Mouse (Mus musculus) kidney, postnatal 0 days (tissue): ENCODE results near the gene Lypd3. TPM values are rescaled to one million over a fixed set of nuclear protein-coding genes. Genes with fewer than 3 reads are reported as not detected.
A peak's percentile ranks its signal among the peaks of the same experiment; 100 is the strongest.

Source experiments
- ATAC-seq: fragments of 200-750 bp; cut with Nextera tagmentation; replicated peaks from 2 replicates; pipeline ENCODE4 v1.8.0; 2017; ENCODE audit warnings: low read depth, moderate number of reproducible peaks, moderate TSS enrichment, moderate library complexity; ENCODE audit not compliant: low FRiP score
- DNase-seq: peaks from one replicate; pipeline ENCODE4 v3.0.0-alpha.2; 2016; ENCODE audit warnings: low spot score
- H3K27ac ChIP-seq: fragments of 300-500 bp; sonication (generic); 2 replicates; pipeline ENCODE4 v1.5.1; 2014; ENCODE audit warnings: mild to moderate bottlenecking
- H3K27me3 ChIP-seq: fragments of 300-500 bp; sonication (generic); 2 replicates; pipeline ENCODE4 v1.6.1; 2014; ENCODE audit warnings: low read length, mixed read lengths; ENCODE audit not compliant: insufficient read depth
- H3K36me3 ChIP-seq: fragments of 300-500 bp; sonication (generic); 2 replicates; pipeline ENCODE4 v1.6.1; 2014; ENCODE audit warnings: low read length, mixed read lengths; ENCODE audit not compliant: insufficient read depth
- H3K4me1 ChIP-seq: fragments of 300-500 bp; sonication (generic); replicated peaks from 2 replicates; pipeline ENCODE4 v1.6.1; 2014; ENCODE audit warnings: antibody characterized with exemption, low read length, mixed read lengths; ENCODE audit not compliant: insufficient read depth
- H3K4me2 ChIP-seq: fragments of 300-500 bp; sonication (generic); 2 replicates; pipeline ENCODE4 v1.6.1; 2014; ENCODE audit warnings: mild to moderate bottlenecking, low read length, moderate library complexity, mixed read lengths
- H3K4me3 ChIP-seq: fragments of 300-500 bp; sonication (generic); replicated peaks from 2 replicates; pipeline ENCODE4 v1.5.1; 2014; ENCODE audit warnings: low read depth, low read length
- H3K9ac ChIP-seq: fragments of 300-500 bp; sonication (generic); 2 replicates; pipeline ENCODE4 v1.6.1; 2014; ENCODE audit warnings: low read depth, low read length
- H3K9me3 ChIP-seq: fragments of 300-500 bp; sonication (generic); replicated peaks from 2 replicates; pipeline ENCODE4 v1.6.1; 2016; ENCODE audit warnings: low read length, inconsistent platforms, mixed read lengths
- CTCF ChIP-seq: IDR thresholded peaks from 2 replicates; pipeline ENCODE4 v1.5.1; 2016; ENCODE audit warnings: antibody characterized with exemption, low read depth, mild to moderate bottlenecking, moderate library complexity
- WGBS: fragments of 180-500 bp; shearing (Covaris S2); extraction: QIAGEN DNeasy Blood & Tissue Kit; methylation state at CpG from one replicate; pipeline ENCODE4 v1.1.7; 2014; 5-methylcytosine and 5-hydroxymethylcytosine counted together
- polyA plus RNA-seq: library from polyadenylated mRNA; unstranded; fragments of >200 nt; fragmentation: Nextera tagmentation; extraction: Ambion mirVana; gene quantifications from 2 replicates; pipeline ENCODE4 v1.2.1, GENCODE M21; 2015

Gene Lypd3
- polyA plus RNA-seq, 1 experiment from 2014 or later = 0.88 TPM

DNA sequence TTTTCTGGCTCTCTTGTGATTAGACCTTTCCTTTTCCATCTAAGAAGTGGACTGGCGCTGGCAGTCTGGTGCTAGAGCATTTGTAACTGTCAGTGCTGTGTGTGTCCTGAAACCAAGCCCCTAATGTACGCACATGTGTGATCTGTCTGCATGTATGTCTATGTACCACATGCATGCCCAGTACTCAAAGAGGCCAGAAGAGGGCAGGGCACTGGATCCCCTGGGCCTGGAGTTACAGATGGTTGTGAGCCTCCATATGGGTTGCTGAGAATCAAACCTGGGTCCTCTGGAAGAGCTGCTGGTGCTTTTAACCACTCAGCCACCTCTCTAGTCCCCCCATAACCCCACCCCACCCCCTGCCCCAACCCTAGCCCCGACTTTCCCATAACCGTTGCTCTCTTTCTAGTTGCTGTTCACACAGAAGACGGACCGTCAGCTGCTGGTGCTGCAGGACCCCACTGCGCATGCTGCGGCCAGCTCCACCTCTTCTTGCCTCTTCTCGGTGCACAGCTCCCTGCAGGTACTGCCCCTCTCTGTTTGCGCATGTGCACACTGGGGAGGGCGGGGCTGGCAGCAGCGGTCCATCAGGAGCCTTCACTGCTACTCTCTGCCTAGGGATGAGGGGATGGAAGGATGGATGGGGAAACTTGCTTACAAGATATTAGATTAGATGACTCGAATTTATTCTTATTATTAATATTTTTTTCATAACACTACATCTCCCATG is 16.5 kb upstream of the Lypd3 start:
- H3K36me3 ChIP-seq = no peaks in the 10 kb centered on the region
- TF ChIP-seq CTCF = peak; percentile 30; the same call in 1 of the 2 replicates

DNA sequence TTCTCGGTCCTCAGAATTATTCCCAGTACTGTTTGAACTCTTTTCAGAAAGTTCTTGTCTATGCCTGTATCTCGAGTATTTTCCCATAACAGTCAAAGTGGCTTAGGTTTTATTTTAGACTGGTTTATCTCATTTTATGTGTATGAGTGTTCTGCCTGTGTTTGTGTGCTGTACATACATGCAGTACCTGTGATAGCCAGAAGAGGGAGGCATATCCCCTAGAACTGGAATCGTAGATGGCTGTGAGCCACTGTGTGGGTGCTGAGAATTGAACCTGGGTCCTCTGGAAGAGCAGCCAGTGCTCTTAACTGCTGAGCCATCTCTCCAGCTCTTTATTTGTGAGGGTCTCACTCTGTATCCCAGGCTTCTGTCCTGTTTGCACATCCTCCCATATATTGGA is 15.2 kb upstream of the Lypd3 start:
- Histone ChIP-seq H3K9ac (no peak overlapping the region), H3K4me2 (no peak overlapping the region), H3K27me3 (no peaks in the 10 kb centered on the region), H3K27ac (no peak overlapping the region), H3K4me3 (no peak overlapping the region), H3K36me3 (no peaks in the 10 kb centered on the region), H3K9me3 (no peaks in the 10 kb centered on the region), H3K4me1 (no peaks in the 10 kb centered on the region)
- DNase-seq = no peak
- ATAC-seq = no peak
- 87% methylated on average over 3 of the region's 3 CpGs for WGBS
- peak; percentile 50; the same call in 1 of the 2 replicates for TF ChIP-seq CTCF

More for the DNA sequence above, 16.5 kb upstream of the Lypd3 start:
- no peaks in the 10 kb centered on the region for H3K4me1 ChIP-seq
- no peaks in the 10 kb centered on the region for H3K27me3 ChIP-seq
- ATAC-seq (no peak), DNase-seq (no peak)
- 63% methylated on average over 13 of the region's 13 CpGs for WGBS
- H3K27ac ChIP-seq = no peak overlapping the region
- H3K9ac ChIP-seq = no peak overlapping the region
- H3K4me3 ChIP-seq = no peak overlapping the region
- no peak overlapping the region for H3K4me2 ChIP-seq
- H3K9me3 ChIP-seq = no peaks in the 10 kb centered on the region

DNA sequence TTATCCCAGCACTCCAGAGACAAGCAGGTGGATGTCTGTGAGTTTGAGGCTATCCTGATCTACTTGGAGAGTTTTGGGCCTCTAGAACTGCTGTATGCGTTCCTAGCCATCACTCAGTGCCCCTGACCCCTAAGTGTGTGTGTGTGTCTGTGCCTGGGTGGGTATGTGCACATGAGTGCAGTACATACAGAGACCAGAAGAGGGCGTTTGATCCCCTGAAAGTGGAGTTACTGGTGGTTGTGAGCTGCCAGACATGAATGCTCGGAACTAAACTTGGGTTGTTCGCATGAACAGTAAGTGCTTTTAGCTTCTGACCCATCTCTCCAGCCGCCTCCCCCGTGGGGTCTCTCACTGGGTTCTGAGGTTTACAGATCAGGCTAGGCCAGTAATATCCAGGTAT is 13.4 kb upstream of the Lypd3 start:
- no peak overlapping the region for H3K4me3 ChIP-seq
- TF ChIP-seq CTCF = 0 out of 2 replicates have a peak, but pooled peaks have one; percentile 9
- no peaks in the 10 kb centered on the region for H3K9me3 ChIP-seq
- H3K36me3 ChIP-seq = no peaks in the 10 kb centered on the region
- no peaks in the 10 kb centered on the region for H3K27me3 ChIP-seq
- DNase-seq (no peak), ATAC-seq (no peak)
- WGBS = 79% methylated on average over 6 of the region's 6 CpGs
- no peaks in the 10 kb centered on the region for H3K4me1 ChIP-seq
- no peak overlapping the region for H3K9ac ChIP-seq
- H3K27ac ChIP-seq = no peak overlapping the region
- H3K4me2 ChIP-seq = no peak overlapping the region

DNA sequence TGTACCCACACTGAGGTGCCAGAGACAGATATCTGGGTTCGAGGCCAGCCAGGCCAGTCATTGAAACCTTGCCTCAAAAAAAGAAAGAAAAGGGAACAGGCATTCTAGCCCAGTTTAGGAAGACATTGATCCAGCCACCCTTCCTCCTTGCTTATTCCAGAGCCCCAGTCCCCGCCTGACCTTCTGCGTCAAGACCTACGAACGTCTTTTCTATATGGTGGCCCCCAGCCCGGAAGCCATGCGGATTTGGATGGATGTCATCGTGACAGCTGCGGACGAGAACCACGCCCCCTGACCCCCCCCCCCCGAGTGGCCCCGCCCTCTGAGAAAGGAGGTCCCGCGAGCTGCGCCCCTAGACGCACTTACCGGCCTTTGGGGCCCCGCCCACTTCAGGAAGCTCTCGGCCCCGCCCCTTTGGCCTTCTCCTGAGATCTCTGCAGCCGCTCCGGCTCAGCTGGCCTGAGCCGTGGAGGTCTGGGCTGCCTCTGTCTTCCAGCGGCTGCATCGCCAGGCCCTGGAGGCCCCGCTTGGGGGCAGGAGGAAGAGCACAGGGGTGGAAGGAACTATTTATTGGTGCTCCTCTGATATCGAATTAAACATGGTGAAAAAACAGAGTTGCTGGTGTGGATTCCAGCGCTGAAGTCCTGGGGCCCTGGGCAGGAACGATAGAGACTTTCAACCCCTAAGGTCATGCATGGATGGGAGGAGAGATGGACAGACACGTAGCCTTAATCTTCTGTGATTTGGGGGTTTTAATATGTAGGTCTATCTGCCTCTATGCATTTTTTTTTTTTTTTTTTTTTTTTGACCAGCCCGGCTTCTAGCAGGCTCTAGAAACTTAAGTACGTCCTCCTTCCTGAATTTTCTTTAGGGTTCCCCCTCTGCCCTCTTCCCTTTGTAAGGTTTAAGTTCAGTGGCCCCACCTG is 7.4 kb upstream of the Lypd3 start:
- H3K27me3 ChIP-seq = no peaks in the 10 kb centered on the region
- no peak overlapping the region for H3K27ac ChIP-seq
- H3K4me1 ChIP-seq = no peaks in the 10 kb centered on the region
- DNase-seq (peak; percentile 90), ATAC-seq (peak; percentile 88)
- H3K9ac ChIP-seq = peak overlapping the region; percentile 32; the same call in 1 of the 2 replicates
- 6% methylated on average over 32 of the region's 33 CpGs for WGBS
- H3K4me2 ChIP-seq = peak overlapping the region; percentile 49
- H3K9me3 ChIP-seq = no peaks in the 10 kb centered on the region
- TF ChIP-seq CTCF = peak; percentile 21; the same call in 1 of the 2 replicates
- H3K36me3 ChIP-seq = no peaks in the 10 kb centered on the region
- H3K4me3 ChIP-seq = peak overlapping the region; percentile 19; the same call in 1 of the 2 replicates

DNA sequence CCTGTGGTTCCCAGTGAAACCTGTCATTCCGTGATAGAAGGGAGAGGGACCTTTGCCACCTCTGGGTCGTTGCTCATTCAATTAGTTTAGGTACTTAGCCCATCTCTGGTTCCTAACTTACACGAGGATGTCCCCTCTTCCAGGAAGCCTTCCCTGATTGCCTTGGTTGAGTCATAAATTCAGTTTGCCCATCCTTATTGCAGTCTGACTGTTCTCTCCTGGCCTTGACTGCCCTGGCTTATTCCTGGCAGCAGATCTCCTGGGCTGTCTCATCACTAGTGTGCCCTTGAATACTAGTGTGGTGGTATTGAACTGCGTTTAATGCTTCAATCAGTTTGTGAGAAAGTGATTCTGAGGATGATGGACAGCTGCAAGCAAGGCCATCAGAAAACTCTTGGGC is 6.7 kb upstream of the Lypd3 start:
- ATAC-seq (no peak), DNase-seq (no peak)
- no peak overlapping the region for H3K4me2 ChIP-seq
- WGBS = 66% methylated on average over 4 of the region's 4 CpGs
- no peak overlapping the region for H3K27ac ChIP-seq
- no peak overlapping the region for H3K9ac ChIP-seq
- H3K27me3 ChIP-seq = no peaks in the 10 kb centered on the region
- no peak overlapping the region for H3K4me3 ChIP-seq
- H3K36me3 ChIP-seq = no peaks in the 10 kb centered on the region
- H3K9me3 ChIP-seq = no peaks in the 10 kb centered on the region
- TF ChIP-seq CTCF = no peak
- no peaks in the 10 kb centered on the region for H3K4me1 ChIP-seq

DNA sequence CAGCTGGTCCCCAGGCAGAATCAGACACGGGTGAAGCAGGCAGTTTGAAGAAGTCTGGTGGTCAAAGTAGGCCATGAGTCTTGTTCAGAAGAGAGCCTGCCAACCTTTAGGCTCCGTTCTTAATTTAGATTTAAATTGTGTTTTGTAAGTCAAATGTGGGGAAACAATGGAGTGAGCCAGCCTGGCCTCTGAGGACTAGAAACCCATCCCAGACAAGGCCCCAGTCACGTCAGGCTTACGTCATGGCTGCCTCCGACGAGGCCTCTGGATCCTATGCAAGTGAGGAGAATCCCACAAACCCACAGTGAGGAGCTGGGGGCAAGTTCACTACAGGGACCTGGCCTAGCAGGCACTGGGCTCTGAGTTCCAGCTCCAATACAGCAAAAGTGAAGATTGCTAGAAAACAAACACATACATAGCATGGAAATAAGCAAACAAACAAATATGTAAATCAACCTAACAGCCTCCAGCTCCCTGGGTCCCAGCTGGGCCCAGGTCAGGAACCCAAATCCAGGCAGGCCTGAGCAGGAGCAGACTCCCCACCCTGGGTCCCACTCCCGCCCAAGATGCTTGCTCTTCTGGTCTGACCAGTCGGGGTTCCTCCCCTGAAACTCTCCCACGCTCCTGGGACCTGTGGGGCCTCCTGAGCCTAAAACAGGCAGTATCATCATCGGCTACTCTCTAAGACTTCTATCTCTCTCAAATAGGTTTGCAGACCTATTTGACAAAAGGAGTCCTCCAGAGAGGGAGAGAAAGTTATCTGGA is 6.1 kb upstream of the Lypd3 start:
- TF ChIP-seq CTCF = no peak
- H3K4me1 ChIP-seq = no peaks in the 10 kb centered on the region
- no peak overlapping the region for H3K27ac ChIP-seq
- no peaks in the 10 kb centered on the region for H3K27me3 ChIP-seq
- ATAC-seq (no peak), DNase-seq (no peak)
- H3K4me3 ChIP-seq = no peak overlapping the region
- WGBS = 80% methylated on average over 10 of the region's 10 CpGs
- no peak overlapping the region for H3K4me2 ChIP-seq
- no peaks in the 10 kb centered on the region for H3K9me3 ChIP-seq
- H3K9ac ChIP-seq = no peak overlapping the region
- H3K36me3 ChIP-seq = no peaks in the 10 kb centered on the region
